ENCODE assay signal across 7 mouse cellular contexts in genomic region chr12:18610581-18610980, GRCm38 (mm10).
DNase-seq lines count a peak whose midpoint lies in the region; ATAC-seq and TF ChIP-seq lines count a peak whose summit lies in the region.
"Not testable (repeated sequence)": the region's sequence is repeated elsewhere in the genome, so short reads cannot be mapped to it uniquely, and the experiment has no call there.

No protein-coding gene starts in this region.

- peak overlapping the region; percentile 47 for H3K4me2 ChIP-seq in forebrain, embryonic 15.5 days (replicated peaks)
- H3K4me2 ChIP-seq in hindbrain, embryonic 12.5 days (replicated peaks), result peak overlapping the region; percentile 56
- H3K4me2 ChIP-seq in kidney, postnatal 0 days (ENCODE audit: low read length), result peak overlapping the region; percentile 56
- H3K4me2 ChIP-seq in liver, embryonic 15.5 days, result peak overlapping the region; percentile 69
- peak overlapping the region; percentile 48 for H3K4me2 ChIP-seq in midbrain, embryonic 14.5 days (ENCODE audit: low read length)

- not testable (repeated sequence) for H3K27me3 ChIP-seq in forebrain, embryonic 15.5 days; hindbrain, embryonic 12.5 days; kidney, postnatal 0 days (ENCODE audit: insufficient read depth, low read length); liver, embryonic 15.5 days; midbrain, embryonic 14.5 days (ENCODE audit: control insufficient read depth, insufficient read depth, low read length); small intestine, adult 2 months (ENCODE audit: control insufficient read depth, insufficient read depth, low read length)

- H3K4me1 ChIP-seq in forebrain, embryonic 15.5 days; hindbrain, embryonic 12.5 days; kidney, postnatal 0 days (replicated peaks; ENCODE audit: insufficient read depth, low read length); liver, embryonic 15.5 days (replicated peaks); midbrain, embryonic 14.5 days (ENCODE audit: control insufficient read depth, insufficient read depth, low read length); small intestine, adult 2 months (ENCODE audit: control insufficient read depth, insufficient read depth, insufficient read length, low read length): not testable (repeated sequence)

- not testable (repeated sequence) for TF ChIP-seq CTCF in kidney, postnatal 0 days (IDR thresholded peaks at IDR 0.05; ENCODE audit: low read depth); small intestine, adult 2 months (IDR thresholded peaks at IDR 0.05; ENCODE audit: extremely low read depth, insufficient read length, insufficient replicate concordance, low read depth, low read length)

- peak; percentile 0 for DNase-seq in embryo, embryonic 10.5 days (ENCODE audit: low spot score)
- DNase-seq in kidney, postnatal 0 days (ENCODE audit: low spot score), result peak; percentile 0
- not testable (repeated sequence) for DNase-seq in midbrain, embryonic 14.5 days

- H3K9me3 ChIP-seq in forebrain, embryonic 15.5 days; hindbrain, embryonic 12.5 days (replicated peaks); kidney, postnatal 0 days (replicated peaks; ENCODE audit: low read length); liver, embryonic 15.5 days (replicated peaks); midbrain, embryonic 14.5 days (ENCODE audit: control insufficient read depth, low read length): not testable (repeated sequence)

- not testable (repeated sequence) for H3K27ac ChIP-seq in forebrain, embryonic 15.5 days (replicated peaks); hindbrain, embryonic 12.5 days; kidney, postnatal 0 days; liver, embryonic 15.5 days (replicated peaks); midbrain, embryonic 14.5 days (replicated peaks; ENCODE audit: low read depth, low read length); small intestine, adult 2 months (ENCODE audit: insufficient read depth, low read depth, low read length)

- not testable (repeated sequence) for ATAC-seq in forebrain, embryonic 15.5 days (replicated peaks); hindbrain, embryonic 12.5 days (ENCODE audit: low FRiP score); kidney, postnatal 0 days (replicated peaks; ENCODE audit: low FRiP score, low read depth); liver, embryonic 15.5 days (ENCODE audit: insufficient read depth); midbrain, embryonic 14.5 days (ENCODE audit: low FRiP score, low TSS enrichment)

- H3K4me3 ChIP-seq in forebrain, embryonic 15.5 days, result peak overlapping the region; percentile 62
- H3K4me3 ChIP-seq in hindbrain, embryonic 12.5 days, result peak overlapping the region; percentile 66
- H3K4me3 ChIP-seq in kidney, postnatal 0 days (replicated peaks; ENCODE audit: low read depth, low read length), result peak overlapping the region; percentile 55
- peak overlapping the region; percentile 63 for H3K4me3 ChIP-seq in liver, embryonic 15.5 days (replicated peaks)
- peak overlapping the region; percentile 45 for H3K4me3 ChIP-seq in midbrain, embryonic 14.5 days (replicated peaks; ENCODE audit: low read depth, low read length)
- H3K4me3 ChIP-seq in small intestine, adult 2 months (ENCODE audit: low read depth, low read length), result peak overlapping the region; percentile 79

- peak overlapping the region; percentile 56 for H3K9ac ChIP-seq in forebrain, embryonic 15.5 days (replicated peaks)
- H3K9ac ChIP-seq in hindbrain, embryonic 12.5 days, result peak overlapping the region; percentile 63
- H3K9ac ChIP-seq in kidney, postnatal 0 days (ENCODE audit: low read depth, low read length), result peak overlapping the region; percentile 66
- H3K9ac ChIP-seq in liver, embryonic 15.5 days, result not testable (repeated sequence)
- peak overlapping the region; percentile 43; the same call in 1 of the 2 replicates for H3K9ac ChIP-seq in midbrain, embryonic 14.5 days (replicated peaks; ENCODE audit: low read length)

- not testable (repeated sequence) for TF ChIP-seq POLR2A in small intestine, adult 2 months (IDR thresholded peaks at IDR 0.05; ENCODE audit: low read depth, low read length)

- H3K36me3 ChIP-seq in forebrain, embryonic 15.5 days; hindbrain, embryonic 12.5 days; kidney, postnatal 0 days (ENCODE audit: insufficient read depth, low read length); liver, embryonic 15.5 days (replicated peaks); midbrain, embryonic 14.5 days (ENCODE audit: control insufficient read depth, insufficient read depth, low read length); small intestine, adult 2 months (ENCODE audit: control insufficient read depth, insufficient read depth, low read length): not testable (repeated sequence)

- under 1% methylated on average over 24 of the region's 24 CpGs for WGBS in forebrain, embryonic 15.5 days
- WGBS in hindbrain, embryonic 12.5 days, result 2% methylated on average over 24 of the region's 24 CpGs
- 3% methylated on average over 24 of the region's 24 CpGs for WGBS in kidney, postnatal 0 days
- 1% methylated on average over 24 of the region's 24 CpGs for WGBS in liver, embryonic 15.5 days (ENCODE audit: insufficient replicate concordance)
- WGBS in midbrain, embryonic 14.5 days, result 3% methylated on average over 22 of the region's 24 CpGs
- 4% methylated on average over 24 of the region's 24 CpGs for WGBS in small intestine, adult 2 months
